Mouse (Mus musculus) gastrocnemius, adult 18-20 months (tissue): ENCODE data around the gene Cotl1. TPM values are rescaled to one million over a fixed set of nuclear protein-coding genes. Genes with fewer than 3 reads are reported as not detected.
"Not testable (repeated sequence)": the region's sequence is repeated elsewhere in the genome, so short reads cannot be mapped to it uniquely, and the experiment has no call there.

Experiments used
- DNase-seq: peaks from one replicate; pipeline ENCODE4 v3.0.0; 2021; ENCODE audit warnings: low spot score
- long read RNA-seq, 2 experiments: library from polyadenylated mRNA; stranded (forward); transcript quantifications; one replicate each; pipeline ENCODE4 v2.0.0; 2021
- total RNA-seq, 2 experiments: library from RNA; stranded (reverse); gene quantifications; 2 replicates each; pipeline ENCODE4 v1.2.3; 2021

Cotl1 gene
- total RNA-seq = 1 to 10 TPM; 4.7 to 6.0 TPM
- long read RNA-seq, experiment 1, transcript Cotl1-201 (4 exons, 1,596 nt) = major isoform, 5 of 6 reads
- long read RNA-seq, experiment 1, partial matches to known transcripts = 0 of 6 reads
- long read RNA-seq, experiment 1, other reads (novel, unspliced or antisense) = 1 of 6 reads
- long read RNA-seq, experiment 2, partial matches to known transcripts = 0 of 3 reads
- long read RNA-seq, experiment 2, other reads (novel, unspliced or antisense) = 2 of 3 reads

DNA sequence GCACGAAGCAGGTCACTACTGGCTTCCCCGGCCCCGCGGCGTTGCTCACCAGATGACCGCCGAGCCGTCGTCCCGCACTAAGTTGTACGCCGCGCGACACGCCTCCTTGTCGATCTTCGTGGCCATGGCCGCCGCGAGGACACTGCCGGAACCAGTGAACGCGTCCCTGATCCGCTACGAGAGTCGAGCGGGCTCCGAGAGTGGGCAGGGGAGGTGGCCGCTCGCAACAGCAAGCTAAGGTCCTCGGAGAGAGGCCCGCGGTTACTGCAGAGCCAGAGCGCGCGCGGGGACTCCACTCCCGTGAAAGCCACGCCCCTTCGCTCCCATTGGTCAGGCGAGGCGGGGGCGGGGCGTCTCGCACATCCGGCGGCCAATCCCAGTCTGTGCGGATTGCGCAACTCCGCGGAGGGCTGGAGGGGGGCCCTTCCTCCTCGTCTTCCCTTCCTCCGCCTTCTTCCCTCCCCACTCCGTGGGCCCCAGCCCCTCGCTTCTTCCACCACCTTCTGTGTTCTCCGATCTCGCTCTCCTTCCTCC, at the start of gene Cotl1:
Cotl1 (minus strand) TSS at position 270 of the 534 bp plus-strand sequence.
- peak; percentile 96 for DNase-seq

DNA sequence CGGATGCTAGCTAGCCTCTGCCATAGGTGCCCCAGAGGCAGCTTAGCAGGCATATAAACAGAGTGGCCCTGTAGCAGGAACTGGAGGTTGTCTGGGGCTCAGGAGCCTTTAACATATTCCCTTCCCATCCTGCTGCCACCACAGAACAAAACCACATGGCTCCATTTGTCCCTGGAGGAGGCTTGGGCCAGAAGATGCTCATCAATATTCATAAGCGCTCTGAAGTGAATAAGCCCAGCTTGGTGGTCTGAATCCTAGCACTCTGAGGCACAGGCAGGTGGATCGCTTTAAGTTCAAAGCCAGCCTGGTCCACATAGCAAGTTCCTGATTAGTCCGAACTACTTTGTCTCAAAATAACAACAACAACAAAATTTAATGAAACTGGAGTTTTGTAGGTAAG, 47.7 kb upstream of the Cotl1 start:
- DNase-seq = no peak

DNA sequence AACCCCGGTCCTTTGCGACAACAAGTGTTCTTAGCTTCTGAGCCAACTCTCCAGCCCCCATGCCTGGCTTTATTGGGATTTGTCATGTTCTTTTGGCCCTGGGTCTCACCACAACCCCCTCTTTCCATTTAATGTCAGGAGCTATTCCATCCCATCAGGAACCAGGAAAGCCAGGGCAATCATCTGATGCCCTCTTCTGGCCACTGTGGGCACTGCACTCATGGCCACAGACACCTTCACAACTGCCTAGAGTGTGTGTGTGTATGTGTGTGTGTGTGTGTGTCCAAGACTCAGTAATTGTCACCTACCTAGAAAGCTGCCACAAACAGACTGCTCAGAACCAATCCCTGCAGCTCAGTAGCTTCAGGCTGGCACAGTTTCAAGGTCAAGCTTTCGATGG, 46.8 kb upstream of the Cotl1 start:
- peak; percentile 34 for DNase-seq

DNA sequence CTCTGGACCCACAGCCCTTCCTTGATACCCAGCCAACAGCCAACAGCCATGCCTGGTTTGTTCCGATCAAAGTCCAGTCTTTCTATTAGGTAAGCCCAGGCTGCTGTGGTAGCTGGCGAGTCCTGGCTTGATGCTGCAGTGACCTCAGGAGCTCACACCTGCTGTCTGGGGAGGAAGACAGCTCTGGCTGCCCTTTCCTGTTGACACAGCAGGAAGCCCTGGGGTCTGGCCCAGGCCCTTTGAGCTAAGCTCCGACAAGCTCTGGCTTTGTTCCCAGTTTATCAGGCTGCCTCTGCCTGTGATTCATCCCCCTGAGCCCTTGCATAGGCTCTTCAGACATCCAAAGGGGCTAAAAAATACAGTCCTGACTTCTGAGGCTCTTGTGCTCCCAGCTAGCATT, 45.3 kb upstream of the Cotl1 start:
- peak; percentile 32 for DNase-seq

DNA sequence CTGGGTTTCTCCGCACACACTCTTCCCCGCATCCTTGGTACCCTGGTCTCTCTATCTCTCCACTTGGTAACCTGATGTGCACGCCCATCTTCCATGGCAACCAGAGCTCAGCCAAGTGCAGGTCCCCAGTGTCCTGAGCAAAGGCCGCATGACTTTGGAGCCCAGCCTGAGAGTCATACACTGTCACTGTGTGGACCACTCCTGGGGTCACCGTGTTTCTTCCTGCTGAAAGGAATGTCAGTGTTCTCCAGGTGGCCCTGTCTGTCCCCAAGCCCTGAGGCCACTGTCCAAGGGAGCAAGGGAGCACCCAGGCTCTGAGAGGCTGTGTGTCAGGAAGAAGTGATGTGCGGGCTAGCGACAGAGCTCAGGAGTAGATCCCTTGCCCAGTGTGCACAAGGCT, 42.9 kb upstream of the Cotl1 start:
- no peak for DNase-seq

DNA sequence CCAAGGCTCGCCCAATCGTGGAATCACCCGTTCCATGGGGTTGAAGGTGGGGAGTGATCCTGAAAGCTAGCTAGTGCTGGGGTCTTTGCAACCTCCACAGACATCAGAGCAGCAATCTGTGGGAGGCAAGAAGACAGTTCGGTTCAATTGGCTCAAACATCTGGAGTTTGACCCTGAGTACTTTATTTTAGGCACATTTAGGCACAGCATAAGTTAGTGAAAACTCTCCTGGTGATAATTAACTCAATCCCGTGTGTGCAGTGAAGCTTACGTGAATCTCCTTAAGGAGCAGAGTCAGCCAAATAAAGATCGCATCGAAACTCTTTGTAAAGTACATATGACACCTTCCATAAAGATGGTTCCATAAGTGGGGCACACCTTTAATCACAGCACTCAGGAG, 41.6 kb upstream of the Cotl1 start:
- DNase-seq = no peak

DNA sequence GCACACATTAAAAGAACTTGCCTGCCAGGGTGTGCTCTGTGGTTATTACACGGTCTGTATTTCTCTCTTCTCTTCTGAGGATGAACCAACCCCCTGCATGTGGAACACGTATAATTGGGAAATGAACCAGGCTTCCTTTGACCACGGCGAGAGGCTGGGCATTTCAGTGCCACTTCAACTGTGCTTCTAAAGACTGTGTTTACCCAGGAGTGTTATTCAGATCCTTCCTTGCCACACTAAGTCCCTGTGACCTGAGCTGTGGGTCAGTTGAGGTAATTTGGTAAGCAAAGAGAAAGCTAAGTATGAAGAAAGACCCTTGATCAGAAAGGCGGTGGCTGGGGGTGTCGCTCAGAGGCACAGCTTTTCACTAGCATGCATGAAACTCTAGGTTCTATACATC, 41.0 kb upstream of the Cotl1 start:
- no peak for DNase-seq

DNA sequence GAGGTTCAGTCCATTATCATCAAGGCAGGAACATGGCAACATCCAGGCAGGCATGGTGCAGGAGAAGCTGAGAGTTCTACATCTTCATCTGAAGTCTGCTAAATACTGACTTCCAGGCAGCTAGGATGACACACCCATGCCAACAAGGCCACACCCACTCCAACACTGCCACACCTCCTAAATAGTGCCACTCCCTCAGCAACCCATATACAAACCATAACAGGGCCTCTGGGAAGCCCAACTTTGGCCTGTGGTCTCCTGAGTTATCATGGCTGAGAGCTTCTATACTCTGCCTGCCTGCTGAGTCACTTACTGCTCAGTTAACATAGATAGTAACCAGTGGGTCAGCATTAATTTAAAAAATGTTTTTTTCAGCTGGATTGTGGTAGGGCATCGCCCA, 32.8 kb upstream of the Cotl1 start:
- DNase-seq = no peak

DNA sequence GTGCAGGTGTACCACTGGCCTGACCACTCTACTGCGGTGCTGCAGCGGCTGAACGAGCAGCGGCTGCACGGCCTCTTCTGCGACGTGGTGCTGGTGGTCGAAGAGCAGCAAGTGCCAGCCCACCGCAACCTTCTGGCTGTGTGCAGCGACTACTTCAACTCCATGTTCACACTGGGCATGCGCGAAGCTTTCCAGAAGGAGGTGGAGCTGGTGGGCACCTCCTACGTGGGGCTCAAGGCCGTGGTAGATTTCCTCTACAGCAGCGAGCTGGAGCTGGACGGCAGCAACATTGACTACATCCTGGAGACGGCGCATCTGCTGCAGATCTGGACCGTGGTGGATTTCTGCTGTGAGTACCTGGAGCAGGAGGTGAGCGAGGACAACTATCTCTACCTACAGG, 29.3 kb upstream of the Cotl1 start:
- no peak for DNase-seq

DNA sequence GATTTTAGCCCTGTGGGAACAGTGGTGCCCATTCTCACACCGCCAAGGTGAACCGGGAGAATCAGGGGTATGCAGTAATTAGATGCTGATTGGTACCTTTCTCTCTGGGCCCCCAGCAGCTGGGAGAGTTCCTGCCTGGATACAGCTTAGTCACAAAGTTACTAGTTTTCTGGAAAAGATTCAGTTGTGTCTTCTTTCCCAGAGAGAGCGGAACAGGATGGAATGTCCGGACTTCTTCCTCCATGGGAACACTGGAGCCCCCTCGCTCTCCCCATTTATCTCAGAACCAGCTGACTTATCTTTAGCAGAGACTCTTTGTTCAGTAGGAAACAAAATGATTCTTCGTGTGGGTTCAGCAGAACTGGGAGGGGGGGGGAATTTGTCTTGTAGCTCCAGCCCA, 22.4 kb upstream of the Cotl1 start:
- DNase-seq = no peak

DNA sequence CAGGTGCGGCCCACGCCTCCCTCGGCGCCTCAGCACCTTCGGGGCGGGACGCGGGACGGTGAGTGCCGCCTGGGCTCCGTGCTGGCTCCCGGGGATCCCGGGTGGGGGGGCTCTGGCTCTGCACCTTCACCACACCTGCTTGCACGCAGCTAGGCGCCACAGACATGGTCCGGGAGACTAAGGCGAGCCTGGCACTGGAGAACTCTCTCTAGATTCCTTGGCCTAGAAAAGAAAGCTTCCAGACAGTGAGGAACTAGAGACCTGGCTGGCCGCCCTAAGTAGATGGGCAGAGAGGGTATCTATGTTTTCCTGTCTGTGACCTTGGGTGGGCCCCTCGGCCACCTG, 22.0 kb upstream of the Cotl1 start:
- no peak for DNase-seq

DNA sequence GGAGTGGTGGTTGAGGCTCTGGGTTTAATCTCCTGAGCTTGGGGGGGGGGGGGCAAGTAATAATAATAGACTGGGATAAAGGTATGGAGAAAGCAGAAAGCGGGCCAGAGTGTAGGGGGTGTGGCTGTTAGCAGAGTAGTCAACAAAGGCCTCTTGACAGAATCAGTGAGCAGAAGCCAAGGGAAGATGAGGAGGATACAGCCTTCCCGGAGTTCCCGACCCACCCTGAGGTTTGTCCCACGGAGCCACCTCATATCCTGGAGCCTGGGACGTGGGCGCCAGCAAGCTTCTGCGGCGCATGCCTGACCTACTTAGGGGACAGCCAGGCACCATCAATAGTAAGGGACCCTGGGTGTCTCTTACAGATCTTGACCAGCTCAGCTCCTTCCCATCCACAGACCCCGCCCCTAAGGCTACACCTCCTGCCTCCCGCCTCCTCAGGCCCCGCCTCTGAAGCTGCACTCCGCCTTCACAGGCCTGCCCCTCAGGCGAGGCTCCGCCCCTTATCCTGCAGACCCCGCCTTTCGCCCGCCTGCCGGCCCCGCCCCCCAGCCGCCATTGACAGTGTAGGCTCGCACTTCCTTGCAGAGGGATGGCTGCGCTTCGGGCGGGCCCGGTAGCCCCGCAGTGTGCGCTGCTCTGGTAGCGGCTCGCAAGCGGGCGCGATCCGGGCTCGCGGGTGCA, 21.5 kb upstream of the Cotl1 start, which contains the start of gene Klhl36:
Klhl36 (plus strand) TSS at position 561 of the 684 bp plus-strand sequence.
- DNase-seq = peak; percentile 98

DNA sequence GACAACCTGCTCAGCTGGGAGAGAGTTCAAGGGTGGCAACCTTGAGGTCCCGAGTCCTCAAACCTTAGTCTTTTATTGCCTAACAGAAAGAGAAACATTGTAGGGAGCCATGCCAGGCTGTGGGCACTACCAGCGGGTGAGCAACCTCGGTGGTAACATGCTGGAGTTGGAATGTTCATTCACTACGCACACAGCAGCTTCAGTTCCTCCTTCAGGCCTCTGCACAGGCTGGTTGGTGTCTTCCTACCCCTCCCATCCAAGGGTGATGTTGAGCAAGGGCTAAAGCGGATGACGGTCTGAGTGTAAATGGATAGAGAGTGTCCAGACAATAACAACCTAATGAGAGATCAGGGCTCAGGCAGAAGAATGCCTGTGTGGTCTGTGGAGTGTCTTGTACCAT, 17.4 kb upstream of the Cotl1 start:
- DNase-seq = no peak

DNA sequence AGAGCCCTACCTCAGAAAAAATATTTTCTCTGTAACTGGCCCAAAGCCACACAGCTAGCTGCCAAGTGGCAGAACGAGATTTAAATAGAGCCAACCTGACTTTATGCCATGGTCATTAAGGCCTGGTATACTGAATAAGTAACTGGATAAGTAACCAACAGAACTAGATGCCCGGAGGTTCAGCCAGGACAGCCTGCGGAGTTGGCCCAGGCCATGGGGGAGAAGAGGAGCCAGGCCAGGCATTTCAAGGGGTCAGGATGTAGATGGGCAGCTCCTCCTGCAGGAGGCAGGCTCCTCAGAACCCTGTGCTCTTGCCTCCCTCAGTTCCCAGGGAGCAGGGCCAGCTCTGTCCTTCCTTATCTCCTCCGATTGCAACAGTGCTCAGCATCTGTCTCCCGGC, 15.3 kb upstream of the Cotl1 start:
- peak; percentile 77 for DNase-seq

DNA sequence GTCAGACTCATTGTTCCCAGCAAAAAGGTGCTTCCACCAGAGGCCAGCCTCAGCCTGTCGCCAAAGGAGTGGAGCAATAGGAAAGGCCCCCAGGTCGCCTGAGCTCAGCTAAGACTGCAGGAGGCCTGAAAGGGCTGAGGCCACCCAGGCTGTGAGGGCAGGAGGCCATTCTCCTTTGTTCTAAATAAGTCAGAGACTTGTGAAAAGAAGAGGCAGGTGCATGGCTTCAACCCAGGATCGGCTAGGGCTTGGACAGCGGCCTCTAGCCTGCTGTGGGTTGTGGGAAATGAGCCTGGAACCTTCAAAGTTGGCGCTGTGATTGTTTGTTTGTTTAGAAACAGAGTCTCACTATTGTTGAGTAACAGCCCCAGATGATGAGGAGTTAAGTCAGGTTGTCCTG, 13.7 kb upstream of the Cotl1 start:
- DNase-seq = no peak

DNA sequence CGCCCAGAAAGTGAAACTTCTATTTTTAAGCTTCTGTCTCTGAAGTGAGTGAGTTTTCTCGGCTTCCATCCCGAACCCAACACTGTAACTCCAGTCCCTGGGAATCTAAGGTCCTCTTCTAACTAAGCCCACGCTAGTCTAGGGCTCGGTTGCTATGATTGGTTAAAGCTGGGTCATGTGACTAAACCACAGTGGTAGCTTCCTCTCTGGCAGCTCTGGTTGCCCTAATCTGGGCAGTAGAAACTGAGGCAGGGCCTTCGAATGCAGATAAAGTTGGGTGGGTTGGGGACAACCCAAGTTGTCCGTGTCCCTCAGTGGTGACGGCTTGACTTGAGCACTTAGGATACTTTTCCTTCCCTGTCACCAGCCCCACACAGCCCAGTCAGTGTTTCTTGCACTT, 13.2 kb upstream of the Cotl1 start:
- no peak for DNase-seq

DNA sequence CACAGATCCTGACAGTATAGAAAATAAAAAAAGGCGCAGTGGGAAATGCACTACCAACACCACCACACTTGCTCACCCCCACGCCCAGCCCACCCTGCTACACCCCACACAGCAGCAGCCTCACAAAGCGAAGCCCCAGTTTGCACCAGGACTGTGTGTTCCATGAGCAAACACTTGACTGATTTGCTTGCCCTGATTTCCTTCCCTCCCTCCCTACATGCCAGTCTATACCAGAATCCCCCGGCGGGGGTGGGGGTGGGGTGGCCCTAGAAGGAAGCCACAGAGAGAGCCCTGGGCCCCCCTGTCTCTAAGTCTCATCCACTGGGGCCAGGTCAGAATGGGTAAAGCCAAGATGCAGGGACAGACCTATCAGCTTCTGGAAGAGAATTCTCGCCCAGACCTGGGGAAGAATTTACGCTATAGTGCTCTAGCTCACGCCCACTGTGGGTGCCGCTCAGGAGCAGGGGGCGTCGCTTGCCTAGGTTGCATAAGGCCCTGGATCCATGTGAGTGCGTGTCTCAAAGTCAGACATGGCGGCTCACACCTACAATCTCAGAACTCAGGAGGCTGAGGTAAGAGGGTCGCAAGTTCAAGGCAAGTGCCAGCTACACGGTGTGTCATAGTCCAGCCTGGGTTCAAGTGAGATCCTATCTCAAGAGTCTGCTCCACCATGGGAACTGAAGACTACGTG, 7.0 kb upstream of the Cotl1 start:
- no peak for DNase-seq

DNA sequence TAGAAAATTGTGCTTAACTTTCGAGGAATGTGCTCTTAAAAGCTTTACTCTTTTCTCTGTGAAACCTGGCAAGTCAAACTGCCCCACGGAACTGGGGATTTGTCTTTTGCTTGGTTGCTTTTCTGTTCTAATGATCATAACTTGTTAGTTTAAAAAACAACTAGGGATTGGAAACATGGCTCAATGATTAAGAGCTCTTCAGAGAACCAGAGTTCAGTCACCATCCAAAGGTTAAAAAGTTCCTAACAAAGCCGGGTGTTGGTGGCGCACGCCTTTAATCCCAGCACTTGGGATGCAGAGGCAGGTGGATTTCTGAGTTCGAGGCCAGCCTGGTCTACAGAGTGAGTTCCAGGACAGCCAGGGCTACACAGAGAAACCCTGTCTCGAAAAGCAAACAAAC, 5.4 kb upstream of the Cotl1 start:
- DNase-seq = not testable (repeated sequence)

DNA sequence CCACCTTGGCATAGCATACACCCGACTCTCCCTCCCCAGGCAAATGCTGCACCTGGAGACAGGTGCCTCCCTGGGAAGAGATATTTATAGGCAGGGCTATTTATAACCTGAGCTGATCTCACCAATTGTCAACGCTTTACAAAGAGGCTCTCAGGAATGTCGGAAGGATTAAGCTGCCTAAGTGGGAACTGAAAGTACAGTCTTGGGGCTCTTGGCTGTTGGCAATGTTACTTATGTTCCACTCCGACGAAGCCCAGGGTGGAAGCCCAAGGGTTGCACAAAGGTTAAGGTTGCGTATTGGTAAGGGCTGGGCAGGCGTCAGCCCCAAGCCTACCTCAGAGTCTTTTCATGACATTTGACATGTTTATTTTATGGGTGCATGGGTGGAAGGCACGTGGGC, 4.2 kb upstream of the Cotl1 start:
- no peak for DNase-seq

DNA sequence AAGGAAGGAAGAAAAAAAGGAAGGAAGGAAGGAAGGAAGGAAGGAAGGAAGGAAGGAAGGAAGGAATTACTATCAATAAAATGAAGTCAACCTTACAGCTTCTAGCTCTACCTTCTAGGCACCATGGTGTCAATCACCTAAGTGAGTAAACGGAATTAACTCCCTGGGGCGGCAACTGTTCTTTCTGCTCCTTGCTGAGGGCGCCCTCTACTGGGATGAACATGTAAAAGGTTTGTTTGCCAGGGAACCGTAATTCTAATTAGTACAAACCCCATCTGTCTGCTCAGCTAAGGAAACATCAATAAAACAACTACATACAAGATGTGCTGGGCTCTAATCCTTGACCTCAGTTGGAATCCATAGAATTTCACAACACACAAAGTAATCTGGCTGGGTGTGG, 3.1 kb upstream of the Cotl1 start:
- peak; percentile 82 for DNase-seq

DNA sequence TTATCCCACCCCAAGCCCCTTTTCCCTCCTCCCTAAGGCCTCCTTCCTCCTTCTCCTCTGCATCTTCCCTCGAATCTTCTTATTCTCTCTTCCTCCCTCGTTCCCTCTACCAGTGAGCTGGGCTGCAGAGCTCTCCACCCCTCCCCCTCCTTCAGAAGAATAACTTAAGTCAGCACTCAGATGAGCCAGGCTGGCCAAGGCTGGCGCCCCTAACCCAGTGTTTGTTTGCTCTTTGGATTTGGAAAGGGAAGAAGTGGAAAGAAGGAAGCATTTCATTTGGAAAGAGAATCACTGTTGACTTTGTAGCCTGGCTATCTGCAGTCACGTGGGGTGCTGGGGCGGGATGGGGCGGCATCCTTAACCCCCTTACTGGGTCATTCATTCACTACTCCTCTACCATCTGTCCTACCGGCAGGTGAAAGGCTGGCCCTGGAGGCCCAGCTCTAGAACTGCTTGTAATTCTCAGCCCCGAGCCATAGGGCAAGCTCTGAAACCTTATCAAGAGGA, 614 bp upstream of the Cotl1 start:
- no peak for DNase-seq

DNA sequence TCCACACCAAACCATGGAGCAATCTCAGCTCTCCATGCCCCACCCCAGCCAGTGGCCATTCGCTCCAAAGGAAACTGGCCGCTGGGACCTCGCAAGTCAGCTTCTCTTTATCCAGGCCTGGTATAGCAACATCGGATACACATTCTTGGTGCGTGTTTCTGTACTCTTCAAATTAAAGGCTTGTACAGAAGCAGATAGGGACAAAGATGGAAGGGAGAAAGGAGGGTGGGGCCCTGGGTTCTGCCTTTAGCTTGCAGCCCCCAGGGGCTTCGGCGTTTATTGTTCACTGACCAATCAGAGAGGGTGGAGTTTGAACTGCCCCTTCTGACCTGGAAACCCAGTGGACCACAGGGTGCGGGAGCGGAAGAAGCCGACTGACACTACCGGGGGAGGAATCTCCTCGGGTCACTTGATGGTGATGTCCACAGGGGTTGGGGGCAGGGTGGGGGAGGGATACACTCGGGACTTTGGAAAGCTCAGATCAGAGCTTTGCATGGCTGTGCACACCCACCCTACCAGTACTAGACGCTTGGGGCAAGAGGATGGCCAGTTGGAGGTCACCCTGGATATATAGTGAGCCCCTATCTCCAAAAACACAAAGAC, 824 bp downstream of the Cotl1 start:
- DNase-seq = no peak
